Mouse (Mus musculus) cerebellum, adult 2 months (tissue): ENCODE measurements at regions not wholly inside any gene's neighbourhood (a gene's known extent, or its start where the extent isn't known, plus 50 kb on each side); places are given as distances from the start of the nearest gene placed in this dataset.
A peak's percentile ranks its signal among the peaks of the same experiment; 100 is the strongest.

Experiments used
- DNase-seq, 2 experiments: peaks; one replicate each; pipeline ENCODE4 v3.0.0; 2021
- H3K27ac ChIP-seq: fragments of 200-500 bp; 2 replicates; pipeline ENCODE4 v1.5.1; 2012; ENCODE audit warnings: low read length, control low read depth, inconsistent platforms; ENCODE audit not compliant: insufficient read depth
- H3K27me3 ChIP-seq: fragments of 200-500 bp; 2 replicates; pipeline ENCODE4 v1.6.1; 2012; ENCODE audit warnings: inconsistent platforms, mild to moderate bottlenecking, low read length, moderate library complexity; ENCODE audit not compliant: control insufficient read depth, insufficient read depth
- H3K4me1 ChIP-seq: fragments of 200-500 bp; 2 replicates; pipeline ENCODE4 v1.6.1; 2011; ENCODE audit warnings: low read length; ENCODE audit not compliant: control insufficient read depth, insufficient read depth
- H3K4me3 ChIP-seq: fragments of 200-500 bp; replicated peaks from 2 replicates; pipeline ENCODE3; 2011; ENCODE audit warnings: mild to moderate bottlenecking, low read depth, low read length, control low read depth; ENCODE audit not compliant: insufficient read depth
- CTCF ChIP-seq: fragments of 200-500 bp; IDR thresholded peaks from 2 replicates; pipeline ENCODE4 v1.5.1; 2011; ENCODE audit warnings: low read depth, mild to moderate bottlenecking, control low read depth, low read length, moderate library complexity, borderline replicate concordance; ENCODE audit not compliant: insufficient read depth
- POLR2A ChIP-seq: fragments of 200-500 bp; IDR thresholded peaks from 2 replicates; pipeline ENCODE4 v1.6.1; 2011; ENCODE audit warnings: low read length, control low read depth, borderline replicate concordance; ENCODE audit not compliant: insufficient read depth
- WGBS: fragments of 180-500 bp; shearing (Covaris S2); methylation state at CpG from one replicate; pipeline ENCODE4 v1.1.7; 2018; 5-methylcytosine and 5-hydroxymethylcytosine counted together

DNA sequence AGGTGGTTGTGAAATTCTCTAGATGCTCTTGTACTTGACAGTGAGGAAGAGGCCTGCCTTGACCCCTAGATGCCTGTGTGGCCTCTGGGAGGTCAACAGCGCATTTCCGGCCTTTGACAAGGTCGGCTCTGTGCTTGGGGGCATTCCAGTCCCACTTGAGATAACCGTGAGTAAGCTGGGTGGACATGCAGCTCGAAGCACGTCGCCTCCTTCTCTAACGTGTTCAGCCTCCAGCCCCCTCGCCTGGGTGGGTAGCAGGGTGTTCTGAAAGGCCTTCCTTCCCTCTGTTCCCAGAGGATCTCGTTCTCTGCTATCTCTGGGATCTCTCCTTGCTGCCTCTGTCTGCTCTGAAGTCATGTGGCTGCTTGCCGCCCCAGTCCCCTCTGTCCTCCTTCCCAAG, 70.2 kb upstream of the Slc38a2 start:
- Histone ChIP-seq H3K4me3 (no peak overlapping the region), H3K4me1 (no peaks in the 10 kb centered on the region), H3K27me3 (no peaks in the 10 kb centered on the region), H3K27ac (no peak overlapping the region)
- WGBS = 86% methylated on average over 11 of the region's 11 CpGs
- TF ChIP-seq POLR2A (no peak), CTCF (no peak)
- no peak for DNase-seq

DNA sequence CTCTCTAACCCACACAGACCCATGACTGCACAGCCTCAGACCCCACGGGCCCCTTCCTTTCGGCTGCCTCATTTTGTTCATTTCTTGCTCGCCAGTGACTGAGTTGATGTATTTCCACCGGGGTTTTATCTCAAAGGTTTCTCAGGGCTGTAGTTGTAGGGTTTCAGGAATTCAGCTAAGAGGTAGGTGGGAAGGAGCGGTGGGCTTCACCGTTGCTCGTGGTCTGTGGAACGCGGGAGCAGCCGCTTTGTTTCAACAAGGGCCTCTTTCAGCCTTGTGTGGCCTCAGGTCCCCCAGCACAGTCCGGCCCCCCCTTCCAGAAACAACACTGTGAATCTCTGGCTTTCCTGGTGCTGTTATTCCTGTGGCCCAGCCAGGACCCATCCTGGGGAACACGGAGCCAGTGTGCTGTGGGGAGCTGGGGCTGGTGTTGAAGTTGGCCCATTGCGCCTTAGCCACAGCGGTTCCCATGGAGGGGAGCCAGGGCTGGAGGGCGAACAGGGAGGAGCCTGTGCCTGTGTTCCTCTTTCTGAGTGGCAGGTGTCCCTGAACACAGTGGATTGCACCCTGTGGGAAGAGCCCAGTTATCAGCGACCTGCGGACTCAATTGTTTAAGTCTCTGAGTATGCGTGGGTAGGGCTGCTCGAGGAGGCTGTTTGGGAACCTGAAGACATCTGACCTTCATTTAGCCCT, 68.9 kb upstream of the Slc38a2 start:
- Histone ChIP-seq H3K4me1 (no peaks in the 10 kb centered on the region), H3K27me3 (no peaks in the 10 kb centered on the region), H3K4me3 (no peak overlapping the region), H3K27ac (no peak overlapping the region)
- 52% methylated on average over 19 of the region's 19 CpGs for WGBS
- no peak for TF ChIP-seq CTCF
- TF ChIP-seq POLR2A = no peak
- peak in 1 of 2 experiments; percentile 9 for DNase-seq

DNA sequence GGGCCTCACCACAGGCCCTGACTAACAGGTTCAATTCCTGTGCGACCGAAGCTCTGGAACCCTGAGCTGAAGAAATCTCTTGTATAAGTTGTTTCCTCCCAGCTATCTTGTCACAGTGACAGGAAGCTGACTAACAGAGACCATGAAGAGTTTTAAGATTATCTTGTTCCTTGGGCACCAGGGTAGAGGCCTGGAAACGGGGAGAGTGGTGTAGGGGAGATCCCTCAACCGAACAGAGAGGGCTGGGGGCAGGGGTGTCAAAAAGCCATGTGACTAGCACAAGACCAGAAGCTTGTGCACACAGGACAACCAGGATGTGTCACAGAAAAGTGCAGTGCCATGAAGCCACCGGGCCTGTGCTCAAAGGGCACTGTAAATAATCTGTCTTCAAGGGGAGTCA, 67.7 kb upstream of the Slc38a2 start:
- WGBS = 90% methylated on average over 5 of the region's 5 CpGs
- no peaks in the 10 kb centered on the region for H3K27me3 ChIP-seq
- TF ChIP-seq POLR2A = no peak
- TF ChIP-seq CTCF = no peak

DNA sequence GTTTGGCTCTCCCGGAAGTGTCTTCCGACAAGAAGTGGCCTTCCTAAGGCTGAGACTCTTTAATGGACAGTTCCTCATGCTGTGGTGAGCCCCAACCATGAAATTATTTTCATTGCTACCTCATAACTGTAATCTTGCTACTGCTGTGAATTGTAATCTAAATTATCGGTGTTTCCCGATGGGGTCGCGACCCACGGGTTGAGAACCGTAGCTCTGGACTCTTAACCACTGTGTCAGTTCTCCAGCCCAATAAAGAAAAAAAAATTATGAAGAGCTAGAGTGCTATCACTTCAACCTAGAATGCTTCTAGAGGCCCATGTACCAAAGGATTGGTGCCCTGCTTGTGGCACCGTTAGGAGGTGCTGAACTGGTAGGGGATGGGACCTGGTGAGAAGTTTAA, 66.7 kb upstream of the Slc38a2 start:
- Histone ChIP-seq H3K27ac (no peak overlapping the region), H3K4me3 (no peak overlapping the region), H3K4me1 (no peaks in the 10 kb centered on the region), H3K27me3 (no peaks in the 10 kb centered on the region)
- DNase-seq = no peak
- 94% methylated on average over 9 of the region's 9 CpGs for WGBS
- no peak for TF ChIP-seq POLR2A

More for the DNA sequence above, 67.7 kb upstream of the Slc38a2 start:
- H3K27ac ChIP-seq = no peak overlapping the region
- no peaks in the 10 kb centered on the region for H3K4me1 ChIP-seq
- DNase-seq = no peak
- H3K4me3 ChIP-seq = no peak overlapping the region

DNA sequence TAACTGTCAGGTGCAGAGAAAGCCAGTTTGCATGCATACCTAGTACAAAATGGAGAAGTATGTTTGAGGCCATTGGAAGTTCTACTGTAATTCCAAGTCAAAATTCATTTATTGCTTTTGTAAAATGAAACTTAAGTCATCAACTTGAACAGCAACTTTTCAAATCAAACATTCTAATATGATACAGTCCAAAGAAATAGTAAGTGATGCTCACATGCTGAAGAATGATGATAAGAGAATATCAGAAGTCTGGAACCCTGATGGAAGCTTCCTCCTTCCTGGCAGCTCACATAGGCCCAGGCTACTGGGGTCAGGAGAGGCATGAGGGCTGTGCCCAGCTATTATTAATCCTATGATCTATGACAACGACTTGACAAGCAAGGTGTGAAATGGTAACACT, 64.1 kb upstream of the Slc38a2 start:
- Histone ChIP-seq H3K27ac (no peak overlapping the region), H3K4me1 (no peaks in the 10 kb centered on the region), H3K27me3 (no peaks in the 10 kb centered on the region), H3K4me3 (no peak overlapping the region)
- DNase-seq = no peak
- WGBS = 74% methylated on average over 1 of the region's 1 CpGs
- TF ChIP-seq CTCF (no peak), POLR2A (no peak)

DNA sequence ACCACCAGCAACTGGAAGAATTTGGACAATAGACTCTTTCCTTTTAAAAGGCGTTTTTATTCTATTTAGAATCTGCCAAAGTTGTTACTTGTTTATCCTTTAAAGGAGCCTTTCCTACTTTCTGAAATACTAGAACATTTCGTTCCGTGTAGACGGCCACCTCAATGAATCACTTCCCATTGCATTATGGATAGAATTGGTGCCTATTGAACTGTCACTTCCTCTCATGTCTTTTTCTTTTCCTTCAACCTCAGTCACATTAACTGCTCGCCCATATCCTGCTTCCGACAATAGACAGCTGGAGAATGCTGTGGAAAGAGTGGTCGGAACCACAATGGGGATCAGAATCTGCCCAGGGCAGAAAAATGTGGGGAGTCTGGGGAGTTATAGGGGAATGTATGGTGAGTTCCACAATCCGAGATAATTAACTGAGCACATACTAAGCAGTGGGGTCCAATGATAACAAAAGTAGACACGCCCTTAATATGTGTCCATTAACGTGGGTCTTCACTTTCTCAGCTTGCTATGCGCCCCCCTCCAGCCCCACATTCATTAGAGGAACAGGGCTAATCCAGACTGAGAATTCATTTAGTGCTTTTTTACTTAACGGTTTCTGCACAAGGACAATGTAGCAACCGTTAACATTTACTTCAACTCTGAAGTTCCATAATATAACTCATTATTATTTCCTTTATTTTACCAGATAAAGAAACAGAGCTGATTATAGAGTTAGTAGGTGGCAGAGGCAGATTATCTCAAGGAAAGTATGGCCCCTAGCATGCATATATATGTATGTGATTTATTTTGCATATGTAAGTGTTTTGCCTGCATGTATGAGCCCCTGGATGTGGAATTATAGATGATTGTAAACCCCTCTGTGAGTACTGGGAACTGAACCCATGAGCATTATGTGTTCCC, 59.8 kb upstream of the Slc38a2 start:
- TF ChIP-seq POLR2A = no peak
- no peak for TF ChIP-seq CTCF
- 66% methylated on average over 13 of the region's 13 CpGs for WGBS
- H3K27ac ChIP-seq = no peak overlapping the region

DNA sequence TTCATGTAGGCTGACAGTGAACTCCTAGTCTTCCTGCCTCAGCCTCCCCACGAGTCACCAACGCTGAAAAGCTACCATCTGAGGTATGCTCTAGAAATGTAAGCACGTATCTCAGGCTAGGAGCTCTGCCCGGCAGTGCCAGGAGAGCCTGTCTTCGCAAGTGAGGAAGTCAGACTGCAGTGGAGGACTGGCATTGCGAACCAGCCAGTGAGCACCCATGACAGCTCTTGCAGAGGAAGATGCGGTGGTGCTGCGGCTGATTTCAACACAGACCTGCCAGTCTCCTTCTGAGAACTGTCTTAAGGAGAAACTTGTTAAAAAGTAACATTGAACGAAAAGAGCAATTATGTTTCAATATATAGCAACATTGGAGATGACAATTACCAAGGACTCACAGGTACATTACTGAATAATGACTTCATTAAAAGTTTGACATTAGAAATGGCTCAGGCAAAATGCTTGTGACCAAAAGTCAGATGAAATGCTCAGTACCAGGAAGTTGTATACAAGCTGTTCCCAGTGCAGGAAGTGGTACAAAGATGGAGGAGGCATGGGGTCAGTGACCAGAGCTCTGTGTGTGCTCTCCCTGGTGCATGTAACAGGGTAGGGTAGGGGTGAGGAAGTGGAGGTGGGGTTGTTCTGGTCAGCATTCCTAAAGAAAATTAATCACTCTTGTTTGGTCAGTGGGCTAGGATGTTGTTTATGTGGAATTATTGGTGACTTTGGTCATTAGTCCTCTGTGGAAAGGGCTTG, 58.1 kb upstream of the Slc38a2 start:
- TF ChIP-seq POLR2A = no peak
- no peak for TF ChIP-seq CTCF
- no peak overlapping the region for H3K4me3 ChIP-seq
- H3K27me3 ChIP-seq = no peaks in the 10 kb centered on the region
- H3K4me1 ChIP-seq = no peaks in the 10 kb centered on the region; the same call in 1 of the 2 replicates
- H3K27ac ChIP-seq = no peak overlapping the region
- WGBS = 86% methylated on average over 9 of the region's 9 CpGs
- DNase-seq = no peak

More for the DNA sequence above, 59.8 kb upstream of the Slc38a2 start:
- no peaks in the 10 kb centered on the region; the same call in 1 of the 2 replicates for H3K4me1 ChIP-seq
- H3K27me3 ChIP-seq = no peaks in the 10 kb centered on the region
- no peak for DNase-seq
- no peak overlapping the region for H3K4me3 ChIP-seq
